Mouse (Mus musculus) spleen, postnatal 4 days (tissue): ENCODE measurements at regions not wholly inside any gene's neighbourhood (a gene's known extent, or its start where the extent isn't known, plus 50 kb on each side); places are given as distances from the start of the nearest gene placed in this dataset.

Experiments used
- DNase-seq, 2 experiments: peaks; one replicate each; pipeline ENCODE4 v3.0.0; 2022; ENCODE audit warnings: low spot score in 2 of 2

- DNase-seq, result no peak
Measured at GRCm38 (mm10) chr5:27963765-27964164, 107.4 kb upstream of the Insig1 start.

- peak; percentile 39 to 80 for DNase-seq
Measured at GRCm38 (mm10) chr5:27995186-27995585, 76.0 kb upstream of the Insig1 start.

GRCm38 (mm10) chr5:27997751-27998150 lies 73.4 kb upstream of the Insig1 start:
- DNase-seq, result peak in 1 of 2 experiments; percentile 23

- peak in 1 of 2 experiments; percentile 54 for DNase-seq
Measured at GRCm38 (mm10) chr5:28002922-28003321, 68.2 kb upstream of the Insig1 start.

GRCm38 (mm10) chr5:28003756-28004486 lies 67.2 kb upstream of the Insig1 start:
- DNase-seq, result peak in 1 of 2 experiments; percentile 45

- no peak for DNase-seq
Measured at GRCm38 (mm10) chr5:28004487-28004827, 66.7 kb upstream of the Insig1 start.

- peak in 1 of 2 experiments; percentile 34 for DNase-seq
Measured at GRCm38 (mm10) chr5:28009386-28009785, 61.8 kb upstream of the Insig1 start.

GRCm38 (mm10) chr5:28009871-28010270 lies 61.3 kb upstream of the Insig1 start:
- DNase-seq, result no peak

- DNase-seq, result peak in 1 of 2 experiments; percentile 43
Measured at GRCm38 (mm10) chr5:28010529-28010928, 60.6 kb upstream of the Insig1 start.

GRCm38 (mm10) chr5:28012496-28012895 lies 58.7 kb upstream of the Insig1 start:
- peak in 1 of 2 experiments; percentile 31 for DNase-seq

GRCm38 (mm10) chr5:28013619-28014273 lies 57.4 kb upstream of the Insig1 start:
- DNase-seq, result peak in 1 of 2 experiments; percentile 32

GRCm38 (mm10) chr5:28019864-28020263 lies 51.3 kb upstream of the Insig1 start:
- no peak for DNase-seq
